Mouse (Mus musculus): ENCODE results near the gene H2-T24.
"Not testable (repeated sequence)": the region's sequence is repeated elsewhere in the genome, so short reads cannot be mapped to it uniquely, and the experiment has no call there.

Gene H2-T24

GRCm38 (mm10) chr17:36020191-36021073 lies at the start of gene H2-T24:
Gene H2-T24, minus strand, starts transcription at chr17:36020560.
- DNase-seq (ENCODE audit: extremely low read depth, insufficient read length, low spot score), result peak; percentile 63

GRCm38 (mm10) chr17:36060829-36061228 lies 40.5 kb upstream of the H2-T24 start:
- DNase-seq (ENCODE audit: extremely low read depth, insufficient read length, low spot score), result peak; percentile 41

GRCm38 (mm10) chr17:36058362-36058761 lies 38.0 kb upstream of the H2-T24 start, which contains the start of gene Gm11127:
Gene Gm11127, minus strand, starts transcription at chr17:36058371.
- DNase-seq (ENCODE audit: extremely low read depth, insufficient read length, low spot score), result not testable (repeated sequence)

- DNase-seq (ENCODE audit: extremely low read depth, insufficient read length, low spot score), result not testable (repeated sequence)
These were observed 37.6 kb upstream of the H2-T24 start for GRCm38 (mm10) chr17:36057927-36058326.

- DNase-seq (ENCODE audit: extremely low read depth, insufficient read length, low spot score), result no peak
These were observed 22.9 kb upstream of the H2-T24 start for GRCm38 (mm10) chr17:36043286-36043685.

GRCm38 (mm10) chr17:36042610-36043169 lies 22.3 kb upstream of the H2-T24 start, which contains the start of the genes H2-T22 and Gm6034:
Gene H2-T22, minus strand, starts transcription at chr17:36042747.
Gene Gm6034, plus strand, starts transcription at chr17:36042961.
- DNase-seq (ENCODE audit: extremely low read depth, insufficient read length, low spot score), result peak; percentile 83

- DNase-seq (ENCODE audit: extremely low read depth, insufficient read length, low spot score), result not testable (repeated sequence)
These were observed 21.7 kb upstream of the H2-T24 start for GRCm38 (mm10) chr17:36042055-36042454.

- DNase-seq (ENCODE audit: extremely low read depth, insufficient read length, low spot score), result not testable (repeated sequence)
These were observed 20.2 kb upstream of the H2-T24 start for GRCm38 (mm10) chr17:36040604-36041003.

GRCm38 (mm10) chr17:36036126-36036525 lies 15.8 kb upstream of the H2-T24 start:
- DNase-seq (ENCODE audit: extremely low read depth, insufficient read length, low spot score), result not testable (repeated sequence)

- DNase-seq (ENCODE audit: extremely low read depth, insufficient read length, low spot score), result not testable (repeated sequence)
These were observed 14.8 kb upstream of the H2-T24 start for GRCm38 (mm10) chr17:36035010-36035638.

- DNase-seq (ENCODE audit: extremely low read depth, insufficient read length, low spot score), result not testable (repeated sequence)
These were observed 14.2 kb upstream of the H2-T24 start for GRCm38 (mm10) chr17:36034524-36034923.

GRCm38 (mm10) chr17:36032351-36032875 lies 12.1 kb upstream of the H2-T24 start, which contains the start of gene H2-T23:
Gene H2-T23, minus strand, starts transcription at chr17:36032855.
- peak; percentile 57 for DNase-seq (ENCODE audit: extremely low read depth, insufficient read length, low spot score)

GRCm38 (mm10) chr17:36031583-36032331 lies 11.4 kb upstream of the H2-T24 start:
- DNase-seq (ENCODE audit: extremely low read depth, insufficient read length, low spot score), result peak; percentile 62

GRCm38 (mm10) chr17:36030703-36031582 lies 10.6 kb upstream of the H2-T24 start:
- DNase-seq (ENCODE audit: extremely low read depth, insufficient read length, low spot score), result not testable (repeated sequence)

- DNase-seq (ENCODE audit: extremely low read depth, insufficient read length, low spot score), result not testable (repeated sequence)
These were observed 9.8 kb upstream of the H2-T24 start for GRCm38 (mm10) chr17:36030046-36030702.

- no peak for DNase-seq (ENCODE audit: extremely low read depth, insufficient read length, low spot score)
These were observed 8.7 kb upstream of the H2-T24 start for GRCm38 (mm10) chr17:36028879-36029619.

GRCm38 (mm10) chr17:36027663-36028062 lies 7.3 kb upstream of the H2-T24 start:
- DNase-seq (ENCODE audit: extremely low read depth, insufficient read length, low spot score), result no peak

GRCm38 (mm10) chr17:36025901-36026300 lies 5.5 kb upstream of the H2-T24 start:
- DNase-seq (ENCODE audit: extremely low read depth, insufficient read length, low spot score), result no peak

All from 3134 (cell line).